Mouse (Mus musculus) heart, embryonic 14.5 days (tissue): ENCODE data around the gene Ccdc157. TPM values are rescaled to one million over a fixed set of nuclear protein-coding genes. Genes with fewer than 3 reads are reported as not detected.

Experiments
- ATAC-seq: fragments of 200-750 bp; cut with Nextera tagmentation; 2 replicates; pipeline ENCODE4 v1.8.0; 2017; ENCODE audit warnings: low read depth, moderate TSS enrichment; ENCODE audit not compliant: insufficient number of reproducible peaks, insufficient read depth, low FRiP score
- H3K27ac ChIP-seq, 2 experiments: fragments of 200-500 bp in 1 of 2; fragments of 300-500 bp in 1 of 2; sonication (generic) in 1 of 2; replicated peaks in 1 of 2; 2 replicates each; pipeline ENCODE4 v1.5.1; 2012 to 2014; ENCODE audit warnings: low read depth in 2 of 2, low read length in 2 of 2, control low read depth in 1 of 2, mild to moderate bottlenecking in 1 of 2, mixed read lengths in 1 of 2; ENCODE audit not compliant: control insufficient read depth in 1 of 2, insufficient read depth in 1 of 2
- H3K27me3 ChIP-seq: fragments of 300-500 bp; sonication (generic); 2 replicates; pipeline ENCODE4 v1.6.1; 2014; ENCODE audit warnings: mild to moderate bottlenecking, low read length, control low read depth; ENCODE audit not compliant: control insufficient read depth, insufficient read depth
- H3K36me3 ChIP-seq: fragments of 300-500 bp; sonication (generic); 2 replicates; pipeline ENCODE4 v1.6.1; 2014; ENCODE audit warnings: mild to moderate bottlenecking, control low read depth, low read length, mixed read lengths; ENCODE audit not compliant: control insufficient read depth, insufficient read depth
- H3K4me1 ChIP-seq, 2 experiments: fragments of 200-500 bp in 1 of 2; fragments of 300-500 bp in 1 of 2; sonication (generic) in 1 of 2; 2 replicates each; pipeline ENCODE4 v1.6.1; 2012 to 2014; ENCODE audit warnings: low read length in 2 of 2, control low read depth in 1 of 2, mixed read lengths in 1 of 2; ENCODE audit not compliant: control insufficient read depth in 2 of 2, insufficient read depth in 2 of 2
- H3K4me2 ChIP-seq: fragments of 300-500 bp; sonication (generic); 2 replicates; pipeline ENCODE4 v1.6.1; 2014; ENCODE audit warnings: mild to moderate bottlenecking, low read length
- H3K4me3 ChIP-seq, 2 experiments: fragments of 200-500 bp in 1 of 2; fragments of 300-500 bp in 1 of 2; sonication (generic) in 1 of 2; 2 replicates each; pipeline ENCODE4 v1.5.1; 2012 to 2014; ENCODE audit warnings: low read length in 2 of 2, mild to moderate bottlenecking in 2 of 2, control low read depth in 1 of 2, low read depth in 1 of 2, moderate library complexity in 1 of 2; ENCODE audit not compliant: control insufficient read depth in 1 of 2, insufficient read depth in 1 of 2
- H3K9ac ChIP-seq: fragments of 300-500 bp; sonication (generic); 2 replicates; pipeline ENCODE4 v1.6.1; 2014; ENCODE audit warnings: mild to moderate bottlenecking, low read length
- H3K9me3 ChIP-seq: fragments of 300-500 bp; sonication (generic); 2 replicates; pipeline ENCODE4 v1.6.1; 2016; ENCODE audit warnings: low read length, control low read depth; ENCODE audit not compliant: control insufficient read depth
- WGBS: fragments of 180-500 bp; shearing (Covaris S2); extraction: QIAGEN DNeasy Blood & Tissue Kit; methylation state at CpG from one replicate; pipeline ENCODE4 v1.1.7; 2014; 5-methylcytosine and 5-hydroxymethylcytosine counted together
- polyA plus RNA-seq: library from polyadenylated mRNA; unstranded; fragments of >200 nt; fragmentation: Nextera tagmentation; extraction: Ambion mirVana; gene quantifications from 2 replicates; pipeline ENCODE4 v1.2.1, GENCODE M21; 2014

Gene Ccdc157
- polyA plus RNA-seq, 1 experiment from 2014 or later: 3.2 TPM

- 65% methylated on average over 12 of the region's 12 CpGs for WGBS
- peaks cover 5 to 19% of the 10 kb centered on the region in 2 experiments for H3K4me1 ChIP-seq
- H3K4me2 ChIP-seq: no peak overlapping the region
- H3K27ac ChIP-seq: peak overlapping the region; percentile 50 to 52
- ATAC-seq: no peak
- no peak overlapping the region for H3K4me3 ChIP-seq
- H3K9ac ChIP-seq: no peak overlapping the region
- H3K27me3 ChIP-seq: no peaks in the 10 kb centered on the region
- H3K36me3 ChIP-seq: peaks cover 15% of the 10 kb centered on the region
- H3K9me3 ChIP-seq: no peaks in the 10 kb centered on the region
Observed at GRCm38 (mm10) chr11:4202995-4203704, 43.1 kb upstream of the Ccdc157 start.

DNA sequence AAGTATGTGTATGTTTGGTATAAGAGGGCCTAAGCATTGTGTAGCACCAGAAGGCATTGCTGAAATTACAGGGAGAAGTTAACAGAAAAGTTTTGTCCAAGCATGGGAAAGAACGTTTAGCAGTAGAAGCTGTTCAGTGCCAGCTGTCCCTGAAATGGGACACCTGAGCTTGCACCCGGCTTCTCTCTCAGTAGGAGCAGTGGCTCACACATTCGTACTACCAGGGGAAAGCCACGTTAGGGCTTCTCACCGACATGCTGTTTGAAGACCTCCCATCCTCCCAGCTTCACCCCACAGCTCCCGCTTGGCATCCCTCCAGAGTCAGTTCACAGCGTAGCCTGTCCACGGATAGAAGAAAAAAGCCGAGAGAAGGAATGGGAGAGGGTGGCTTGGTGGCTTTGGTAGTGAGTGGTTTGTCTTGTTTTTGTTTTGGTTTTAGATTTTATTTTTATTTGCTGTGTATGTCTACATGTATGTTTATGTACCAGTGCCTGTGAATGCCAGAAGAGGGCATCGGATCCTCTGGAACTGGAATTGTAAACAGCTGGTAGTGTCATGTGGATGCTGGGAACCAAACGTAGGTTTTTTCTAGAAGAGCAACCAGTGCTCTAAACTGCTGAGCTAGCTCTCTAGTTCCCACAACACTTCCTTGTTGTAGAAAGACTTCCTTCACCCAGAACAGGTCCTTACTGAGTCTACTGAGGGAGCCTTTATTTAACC, 42.0 kb upstream of the Ccdc157 start:
- WGBS: 70% methylated on average over 11 of the region's 11 CpGs
- no peaks in the 10 kb centered on the region for H3K9me3 ChIP-seq
- H3K9ac ChIP-seq: no peak overlapping the region
- H3K4me2 ChIP-seq: no peak overlapping the region
- no peak for ATAC-seq
- peak overlapping the region in 1 of 2 experiments; percentile 17; a peak in 1 of 4 replicates for H3K27ac ChIP-seq
- H3K27me3 ChIP-seq: no peaks in the 10 kb centered on the region
- no peak overlapping the region for H3K4me3 ChIP-seq
- H3K4me1 ChIP-seq: peaks cover 5 to 19% of the 10 kb centered on the region in 2 experiments
- H3K36me3 ChIP-seq: peaks cover 9% of the 10 kb centered on the region

DNA sequence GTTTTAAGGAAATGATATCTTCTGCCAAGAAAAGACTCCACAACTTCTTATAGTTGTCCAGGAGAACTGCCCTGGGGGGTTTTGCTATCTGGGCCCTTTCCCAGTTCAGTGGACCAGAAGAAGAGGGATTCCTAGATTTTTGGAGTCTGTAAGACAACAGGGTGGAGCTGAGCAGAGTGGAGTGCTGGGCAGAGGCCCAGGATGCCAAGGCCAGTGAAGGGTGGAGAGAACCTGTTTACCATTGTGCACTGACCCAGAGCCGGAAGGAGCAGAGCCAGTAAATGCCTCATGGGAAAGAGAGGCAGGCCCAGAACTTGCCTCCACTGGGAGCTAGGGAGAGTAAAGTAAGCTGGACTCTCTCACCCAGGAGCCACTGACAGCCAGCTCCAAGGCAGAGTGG, 37.6 kb upstream of the Ccdc157 start:
- no peaks in the 10 kb centered on the region for H3K9me3 ChIP-seq
- H3K4me1 ChIP-seq: 0 out of 4 replicates have a peak, but pooled peaks cover 0 to under 1% of the 10 kb centered on the region in 2 experiments
- no peaks in the 10 kb centered on the region for H3K27me3 ChIP-seq
- H3K36me3 ChIP-seq: no peaks in the 10 kb centered on the region
- H3K4me2 ChIP-seq: no peak overlapping the region
- no peak overlapping the region for H3K27ac ChIP-seq
- 68% methylated on average over 1 of the region's 1 CpGs for WGBS
- no peak for ATAC-seq
- no peak overlapping the region for H3K9ac ChIP-seq
- H3K4me3 ChIP-seq: no peak overlapping the region

GRCm38 (mm10) chr11:4196636-4197035, 36.5 kb upstream of the Ccdc157 start:
- Histone ChIP-seq H3K9me3 (no peaks in the 10 kb centered on the region), H3K27me3 (no peaks in the 10 kb centered on the region), H3K36me3 (no peaks in the 10 kb centered on the region), H3K4me2 (no peak overlapping the region), H3K4me3 (no peak overlapping the region), H3K9ac (no peak overlapping the region), H3K4me1 (no peaks in the 10 kb centered on the region), H3K27ac (no peak overlapping the region)
- 72% methylated on average over 8 of the region's 8 CpGs for WGBS
- ATAC-seq: no peak

DNA sequence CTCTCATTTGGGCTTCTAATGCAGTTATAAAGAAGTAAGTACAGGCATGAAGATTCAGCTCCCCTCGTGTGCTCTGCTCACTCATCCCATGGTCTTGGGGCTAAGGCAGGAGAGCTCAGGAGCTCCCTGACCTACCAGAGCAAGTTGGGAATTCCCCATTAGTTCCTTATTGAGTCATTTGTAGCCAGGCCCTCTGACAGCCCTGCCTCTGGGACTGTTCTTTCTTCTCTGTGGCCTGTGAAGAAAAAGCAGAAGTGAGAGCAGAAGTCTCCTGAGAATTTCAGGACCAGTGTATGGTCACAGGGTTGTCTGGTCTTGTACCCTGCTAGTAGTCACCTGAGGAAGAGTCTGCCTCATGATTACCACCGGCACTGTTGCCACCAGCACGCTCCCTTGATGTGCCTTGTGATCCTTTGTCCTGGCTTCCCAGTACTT, 35.5 kb upstream of the Ccdc157 start:
- no peak for ATAC-seq
- H3K9ac ChIP-seq: no peak overlapping the region
- 86% methylated on average over 3 of the region's 3 CpGs for WGBS
- H3K27ac ChIP-seq: no peak overlapping the region
- no peaks in the 10 kb centered on the region for H3K4me1 ChIP-seq
- no peak overlapping the region for H3K4me2 ChIP-seq
- H3K27me3 ChIP-seq: no peaks in the 10 kb centered on the region
- no peaks in the 10 kb centered on the region for H3K9me3 ChIP-seq
- no peaks in the 10 kb centered on the region for H3K36me3 ChIP-seq
- no peak overlapping the region for H3K4me3 ChIP-seq

DNA sequence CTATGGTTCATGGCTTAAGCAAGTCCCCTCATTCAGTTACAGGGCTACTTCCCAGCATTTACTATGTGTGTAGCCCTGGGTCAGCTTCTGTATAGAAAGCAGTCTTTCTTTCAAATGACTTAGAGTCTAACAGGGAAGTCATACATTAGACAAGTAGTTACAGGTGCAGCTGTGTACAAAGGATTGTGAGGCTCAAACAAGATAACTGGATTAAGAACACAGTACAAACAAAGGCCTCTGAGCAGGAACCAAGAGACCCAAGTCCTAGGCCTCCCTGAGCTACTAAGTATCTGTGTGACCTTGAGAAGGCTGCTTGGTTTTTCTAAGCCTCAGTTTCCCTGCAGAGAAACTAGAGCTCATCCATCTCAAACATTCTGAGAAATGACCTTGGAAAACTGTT, 33.3 kb upstream of the Ccdc157 start:
- no peak overlapping the region for H3K4me2 ChIP-seq
- no peak for ATAC-seq

DNA sequence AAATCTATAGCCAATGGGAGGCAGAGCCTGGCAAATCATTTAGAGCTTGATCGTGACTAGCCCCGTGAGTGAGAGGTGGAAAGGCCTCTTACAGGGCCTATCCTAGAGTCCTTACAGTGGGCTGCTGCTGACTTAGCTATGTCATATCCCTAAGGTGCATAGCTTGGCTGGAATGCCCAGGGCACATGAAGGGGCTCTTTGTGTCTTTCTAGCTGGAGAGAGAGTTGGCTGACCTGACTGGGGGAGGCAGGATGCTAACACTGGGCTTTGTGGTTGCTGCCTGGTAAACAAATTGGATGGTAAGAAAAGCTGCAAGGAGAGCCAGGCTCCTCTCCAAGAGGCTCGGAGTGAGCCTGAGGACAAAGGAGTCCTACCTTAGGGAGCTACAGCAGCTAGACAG, 32.7 kb upstream of the Ccdc157 start:
- Histone ChIP-seq H3K27ac (no peak overlapping the region), H3K27me3 (no peaks in the 10 kb centered on the region), H3K9me3 (no peaks in the 10 kb centered on the region), H3K4me2 (no peak overlapping the region), H3K4me1 (peaks cover under 1 to 7% of the 10 kb centered on the region in 2 experiments; a peak in 2 of 4 replicates), H3K9ac (no peak overlapping the region), H3K36me3 (no peaks in the 10 kb centered on the region), H3K4me3 (no peak overlapping the region)
- ATAC-seq: no peak
- 84% methylated on average over 3 of the region's 3 CpGs for WGBS

More for the DNA sequence above, 33.3 kb upstream of the Ccdc157 start:
- H3K36me3 ChIP-seq: no peaks in the 10 kb centered on the region
- no peak overlapping the region for H3K9ac ChIP-seq
- H3K9me3 ChIP-seq: no peaks in the 10 kb centered on the region
- H3K27ac ChIP-seq: no peak overlapping the region
- H3K4me3 ChIP-seq: no peak overlapping the region
- peaks cover 0 to under 1% of the 10 kb centered on the region in 2 experiments; a peak in 2 of 4 replicates for H3K4me1 ChIP-seq
- no peaks in the 10 kb centered on the region for H3K27me3 ChIP-seq
